ENCODE assay signal across 8 mouse cellular contexts in genomic region chr11:60175371-60176181, GRCm38 (mm10). TPM values are rescaled to one million over a fixed set of nuclear protein-coding genes. Genes with fewer than 3 reads are reported as not detected.
DNase-seq lines count a peak whose midpoint lies in the region; ATAC-seq lines count a peak whose summit lies in the region.

No protein-coding gene starts in this region.

- peaks cover 48% of the 10 kb centered on the region for H3K36me3 ChIP-seq in embryonic facial prominence, embryonic 10.5 days (replicated peaks)
- no peaks in the 10 kb centered on the region for H3K36me3 ChIP-seq in limb, embryonic 11.5 days (ENCODE audit: control insufficient read depth, insufficient read depth, low read length)
- H3K36me3 ChIP-seq in midbrain, embryonic 12.5 days: no peaks in the 10 kb centered on the region

- peak overlapping the region; percentile 80 for H3K4me3 ChIP-seq in embryonic facial prominence, embryonic 10.5 days
- H3K4me3 ChIP-seq in limb, embryonic 11.5 days (ENCODE audit: low read depth, low read length): peak overlapping the region; percentile 61
- H3K4me3 ChIP-seq in midbrain, embryonic 12.5 days: peak overlapping the region; percentile 61

- no peaks in the 10 kb centered on the region for H3K9me3 ChIP-seq in embryonic facial prominence, embryonic 10.5 days
- no peaks in the 10 kb centered on the region for H3K9me3 ChIP-seq in limb, embryonic 11.5 days (ENCODE audit: control insufficient read depth, low read length)
- no peaks in the 10 kb centered on the region for H3K9me3 ChIP-seq in midbrain, embryonic 12.5 days

- peak; percentile 42 for ATAC-seq in limb, embryonic 11.5 days (ENCODE audit: insufficient number of reproducible peaks, low FRiP score, low TSS enrichment, low read depth)
- ATAC-seq in midbrain, embryonic 12.5 days (ENCODE audit: low FRiP score, low read depth): peak; percentile 57

- no peaks in the 10 kb centered on the region for H3K27me3 ChIP-seq in embryonic facial prominence, embryonic 10.5 days (replicated peaks; ENCODE audit: low read depth, poor library complexity, severe bottlenecking)
- H3K27me3 ChIP-seq in limb, embryonic 11.5 days (ENCODE audit: control insufficient read depth, insufficient read depth, low read length): no peaks in the 10 kb centered on the region
- peaks cover 20% of the 10 kb centered on the region; the same call in 1 of the 2 replicates for H3K27me3 ChIP-seq in midbrain, embryonic 12.5 days

- peak; percentile 36 for DNase-seq in spleen, adult 12 weeks (ENCODE audit: low spot score)
- no peak for DNase-seq in spleen, postnatal 36 days (ENCODE audit: low spot score in 2 of 2)
- peak; percentile 78 for DNase-seq in embryonic facial prominence, embryonic 10.5 days (ENCODE audit: low spot score)
- peak; percentile 67 for DNase-seq in heart, adult 8-10 months (ENCODE audit: low spot score)
- DNase-seq in kidney, adult 18-20 months: peak; percentile 62
- peak; percentile 69 for DNase-seq in limb, embryonic 11.5 days (ENCODE audit: low spot score)
- peak; percentile 58 to 78 for DNase-seq in spleen, postnatal 4 days (ENCODE audit: low spot score in 2 of 2)

- peak overlapping the region; percentile 100 for H3K4me2 ChIP-seq in limb, embryonic 11.5 days (ENCODE audit: low read depth, severe bottlenecking)
- peak overlapping the region; percentile 100 for H3K4me2 ChIP-seq in midbrain, embryonic 12.5 days (replicated peaks)

- peaks cover 95% of the 10 kb centered on the region for H3K4me1 ChIP-seq in embryonic facial prominence, embryonic 10.5 days
- H3K4me1 ChIP-seq in limb, embryonic 11.5 days (ENCODE audit: control insufficient read depth, insufficient read depth, low read length): peaks cover 40% of the 10 kb centered on the region
- H3K4me1 ChIP-seq in midbrain, embryonic 12.5 days: peaks cover 55% of the 10 kb centered on the region

- WGBS in embryonic facial prominence, embryonic 10.5 days: under 1% methylated on average over 66 of the region's 66 CpGs
- WGBS in limb, embryonic 11.5 days: under 1% methylated on average over 61 of the region's 66 CpGs
- WGBS in midbrain, embryonic 12.5 days: under 1% methylated on average over 49 of the region's 66 CpGs

- peak overlapping the region; percentile 93 for H3K27ac ChIP-seq in embryonic facial prominence, embryonic 10.5 days (replicated peaks)
- H3K27ac ChIP-seq in limb, embryonic 11.5 days (replicated peaks; ENCODE audit: low read depth, low read length): peak overlapping the region; percentile 78
- peak overlapping the region; percentile 94 for H3K27ac ChIP-seq in midbrain, embryonic 12.5 days (replicated peaks)

- peak overlapping the region; percentile 70 for H3K9ac ChIP-seq in limb, embryonic 11.5 days (ENCODE audit: low read length)
- H3K9ac ChIP-seq in midbrain, embryonic 12.5 days (replicated peaks): peak overlapping the region; percentile 74

RNA-seq across cellular contexts. Expression of gene Srebf1, which starts 46.8 kb away (rescaled TPM):
- 50.9 and 52.1 TPM in 2 replicates for polyA plus RNA-seq in embryonic facial prominence, embryonic 10.5 days (2016; fragmentation: Nextera tagmentation; extraction: Ambion mirVana)
- total RNA-seq in heart, adult 8-10 months (2022): 10 to 100 TPM; 31.0 to 42.3 (median 36.5) TPM
- polyA plus RNA-seq in limb, embryonic 11.5 days (2014; fragmentation: Nextera tagmentation; extraction: Ambion mirVana): 53.2 and 55.3 TPM in 2 replicates
- polyA plus RNA-seq in midbrain, embryonic 12.5 days (2016; fragmentation: Nextera tagmentation; extraction: Ambion mirVana): 46.8 and 56.8 TPM in 2 replicates

Comparison
In these comparisons a context has a peak if more than half of its experiments do, and no peak if none do; other contexts are left out.
1. DNase-seq: peak in spleen, adult 12 weeks (single experiment), embryonic facial prominence, embryonic 10.5 days (single experiment), heart, adult 8-10 months (single experiment), kidney, adult 18-20 months (single experiment), limb, embryonic 11.5 days (single experiment) and spleen, postnatal 4 days (2 of 2); none in spleen, postnatal 36 days (0 of 2).
2. Peak in every context shown above with its lines, with median percentiles within 50 percentile points of each other: H3K27ac ChIP-seq and H3K4me3 ChIP-seq.